Mouse (Mus musculus): ENCODE results near the gene Enpp5. TPM values are rescaled to one million over a fixed set of nuclear protein-coding genes. Genes with fewer than 3 reads are reported as not detected.

Enpp5 gene
- polyA plus RNA-seq, 1 experiment from 2014 or later = 7.0 TPM

DNA sequence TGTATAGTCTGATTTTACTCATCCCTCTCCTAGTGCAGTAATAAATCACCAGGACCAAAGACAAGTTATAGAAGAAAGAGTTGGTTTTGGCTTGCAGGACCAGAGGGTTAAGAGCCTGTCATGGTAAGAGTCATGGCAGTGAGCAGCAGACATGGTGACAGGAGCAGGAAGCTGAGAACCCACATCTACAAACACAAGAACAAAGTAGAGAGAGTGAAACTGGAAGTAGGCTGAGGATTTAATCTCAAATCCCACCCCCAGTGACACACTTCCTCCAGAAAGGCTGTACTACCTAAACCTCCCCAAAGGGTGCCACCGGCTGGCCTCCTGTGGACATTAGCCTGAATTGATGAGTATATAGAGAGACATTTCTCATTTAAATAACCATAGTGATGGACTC lies 17.8 kb upstream of the Enpp5 start:
- ATAC-seq (ENCODE audit: insufficient read depth) = no peak
- Histone ChIP-seq H3K27ac (replicated peaks) (no peak overlapping the region), H3K27me3 (no peaks in the 10 kb centered on the region), H3K4me3 (replicated peaks) (no peak overlapping the region), H3K4me1 (replicated peaks) (peaks cover 4% of the 10 kb centered on the region; the same call in 1 of the 2 replicates), H3K36me3 (replicated peaks) (no peaks in the 10 kb centered on the region), H3K4me2 (no peak overlapping the region), H3K9ac (no peak overlapping the region), H3K9me3 (replicated peaks) (no peaks in the 10 kb centered on the region)
- 68% methylated on average over 1 of the region's 1 CpGs for WGBS (ENCODE audit: insufficient replicate concordance)

DNA sequence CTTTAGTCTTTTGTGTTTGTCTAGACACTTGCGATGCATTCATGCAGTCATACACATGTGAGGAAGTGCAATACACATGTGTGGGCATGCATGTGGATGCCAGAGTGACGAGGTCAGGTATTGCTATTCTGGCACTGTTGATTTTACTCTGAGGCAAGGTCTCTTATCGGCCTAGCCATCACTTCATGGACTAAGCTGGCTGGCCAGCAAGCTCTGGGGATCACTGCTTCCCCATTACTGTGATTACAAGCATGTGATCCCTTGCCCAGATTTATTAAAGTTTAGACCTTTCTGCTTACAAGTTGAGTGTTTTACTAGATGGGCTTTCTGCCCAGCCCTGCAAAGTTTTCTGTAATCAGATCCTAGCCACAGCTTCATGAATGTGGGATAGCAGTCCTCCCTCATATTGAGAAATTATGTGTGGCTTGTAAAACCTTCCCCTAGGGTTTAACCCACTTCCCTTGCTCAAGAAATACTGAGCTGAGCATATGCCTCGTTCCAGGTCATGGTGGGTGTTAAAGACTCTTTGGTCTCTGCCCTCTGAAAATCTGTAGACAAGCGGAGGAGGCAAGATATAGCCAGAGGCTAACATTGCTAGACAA lies 17.2 kb upstream of the Enpp5 start:
- no peaks in the 10 kb centered on the region for H3K27me3 ChIP-seq
- H3K27ac ChIP-seq (replicated peaks) = no peak overlapping the region
- H3K9me3 ChIP-seq (replicated peaks) = no peaks in the 10 kb centered on the region
- H3K4me2 ChIP-seq = no peak overlapping the region
- 52% methylated on average over 5 of the region's 5 CpGs for WGBS (ENCODE audit: insufficient replicate concordance)
- peaks cover 4% of the 10 kb centered on the region; the same call in 1 of the 2 replicates for H3K4me1 ChIP-seq (replicated peaks)
- H3K4me3 ChIP-seq (replicated peaks) = no peak overlapping the region
- H3K9ac ChIP-seq = no peak overlapping the region
- H3K36me3 ChIP-seq (replicated peaks) = no peaks in the 10 kb centered on the region
- no peak for ATAC-seq (ENCODE audit: insufficient read depth)

DNA sequence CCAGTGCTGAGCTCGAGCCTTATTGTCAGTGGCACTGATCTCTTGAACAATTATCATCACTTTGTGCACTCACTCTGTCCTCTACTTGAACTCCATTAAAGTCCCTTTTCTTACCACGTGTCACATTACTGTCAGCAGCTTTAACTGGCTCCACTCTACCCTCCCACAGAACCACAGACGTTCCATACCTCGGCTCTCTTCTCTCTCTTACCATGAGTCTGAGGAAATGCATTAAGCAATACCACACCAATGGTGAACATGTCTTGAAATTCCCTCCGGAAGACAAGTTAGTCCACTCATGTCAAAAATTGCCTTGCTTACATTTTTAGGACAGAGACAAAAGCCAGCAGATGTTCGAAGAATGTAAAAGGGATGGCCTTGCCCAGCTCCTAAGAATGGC lies 9.7 kb upstream of the Enpp5 start:
- H3K4me1 ChIP-seq (replicated peaks) = no peaks in the 10 kb centered on the region
- no peaks in the 10 kb centered on the region for H3K9me3 ChIP-seq (replicated peaks)
- H3K36me3 ChIP-seq (replicated peaks) = no peaks in the 10 kb centered on the region
- no peaks in the 10 kb centered on the region for H3K27me3 ChIP-seq
- no peak overlapping the region for H3K9ac ChIP-seq
- H3K4me3 ChIP-seq (replicated peaks) = no peak overlapping the region
- WGBS (ENCODE audit: insufficient replicate concordance) = 49% methylated on average over 6 of the region's 6 CpGs
- H3K27ac ChIP-seq (replicated peaks) = no peak overlapping the region
- H3K4me2 ChIP-seq = no peak overlapping the region
- ATAC-seq (ENCODE audit: insufficient read depth) = no peak

DNA sequence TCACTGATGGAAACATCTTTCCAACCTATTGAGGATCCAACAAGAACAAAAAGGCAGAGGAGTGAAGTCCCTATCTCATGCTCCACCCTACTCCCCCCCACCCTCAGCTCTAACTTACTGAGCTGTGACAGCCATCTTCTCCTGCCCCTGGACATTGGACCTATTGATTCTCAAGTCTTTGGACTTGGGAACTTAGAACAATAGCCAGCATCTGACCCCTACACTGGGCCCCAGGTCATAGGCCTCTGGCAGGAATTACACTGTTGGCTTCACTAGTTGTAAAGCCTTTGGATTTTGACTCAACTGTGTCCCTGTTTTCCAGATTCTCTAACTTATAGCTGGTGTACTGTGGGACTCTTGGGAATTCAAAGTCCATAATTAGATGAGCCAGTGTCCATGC lies 6.9 kb upstream of the Enpp5 start:
- Histone ChIP-seq H3K4me3 (replicated peaks) (no peak overlapping the region), H3K27me3 (no peaks in the 10 kb centered on the region), H3K4me1 (replicated peaks) (0 out of 2 replicates have a peak, but pooled peaks cover 4% of the 10 kb centered on the region), H3K9me3 (replicated peaks) (no peaks in the 10 kb centered on the region), H3K36me3 (replicated peaks) (no peaks in the 10 kb centered on the region), H3K9ac (no peak overlapping the region), H3K27ac (replicated peaks) (no peak overlapping the region), H3K4me2 (no peak overlapping the region)
- ATAC-seq (ENCODE audit: insufficient read depth) = no peak

DNA sequence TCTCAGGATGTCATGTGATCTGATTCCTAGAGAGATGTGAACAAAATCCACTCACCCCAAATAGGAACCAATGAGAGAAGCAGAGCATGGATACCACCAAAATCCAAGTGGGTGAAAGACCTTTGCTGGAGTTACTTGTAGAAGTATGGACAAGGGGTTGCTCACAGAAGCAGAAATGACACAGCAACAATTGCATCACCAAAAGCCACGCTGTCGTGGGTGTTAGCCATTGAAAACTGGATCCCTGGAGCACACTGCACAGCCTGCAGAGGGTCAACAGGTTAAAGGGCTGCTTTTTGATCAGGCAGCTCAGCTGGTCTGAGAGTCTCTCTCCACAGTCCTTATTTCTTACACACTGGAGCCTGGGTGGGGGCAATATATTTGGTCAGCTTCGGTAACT lies 3.0 kb upstream of the Enpp5 start:
- ATAC-seq (ENCODE audit: insufficient read depth) = no peak
- Histone ChIP-seq H3K4me1 (replicated peaks) (peaks cover 9% of the 10 kb centered on the region; the same call in 1 of the 2 replicates), H3K9ac (no peak overlapping the region), H3K9me3 (replicated peaks) (no peaks in the 10 kb centered on the region), H3K4me2 (no peak overlapping the region; the same call in 1 of the 2 replicates), H3K27ac (replicated peaks) (no peak overlapping the region), H3K27me3 (no peaks in the 10 kb centered on the region), H3K36me3 (replicated peaks) (no peaks in the 10 kb centered on the region), H3K4me3 (replicated peaks) (no peak overlapping the region)
- 56% methylated on average over 3 of the region's 3 CpGs for WGBS (ENCODE audit: insufficient replicate concordance)

DNA sequence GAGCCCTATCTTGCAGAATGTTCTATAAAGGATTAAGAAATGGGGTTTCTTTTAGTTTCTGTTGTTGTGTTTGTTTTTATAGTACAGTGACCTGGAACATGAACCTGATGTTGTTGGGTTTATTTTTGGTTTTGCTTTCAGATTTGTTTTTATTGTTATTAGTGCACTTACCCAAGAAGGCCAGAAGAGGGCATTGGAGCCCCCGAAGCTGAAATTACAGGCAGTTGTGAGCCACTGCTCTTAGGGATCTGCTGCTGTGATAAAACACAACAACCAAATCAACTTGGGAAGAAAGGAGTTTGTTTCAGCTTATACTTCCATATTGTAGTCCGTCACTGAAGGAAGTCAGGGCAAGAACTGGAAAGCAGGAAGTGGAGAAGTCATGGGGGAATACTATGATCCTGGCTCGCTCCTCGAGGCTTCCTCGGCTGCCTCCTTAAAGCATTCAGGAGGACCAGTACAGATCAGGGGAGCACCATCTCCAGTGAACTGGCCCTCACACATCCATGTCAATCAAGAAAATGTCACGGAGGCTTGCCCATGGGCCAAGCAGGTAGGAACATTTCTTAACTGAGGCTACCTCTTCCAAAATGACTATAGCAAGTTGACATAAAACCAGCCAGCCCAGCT lies 2.4 kb upstream of the Enpp5 start:
- no peak for ATAC-seq (ENCODE audit: insufficient read depth)
- H3K4me2 ChIP-seq = no peak overlapping the region; the same call in 1 of the 2 replicates
- WGBS (ENCODE audit: insufficient replicate concordance) = 53% methylated on average over 6 of the region's 6 CpGs

DNA sequence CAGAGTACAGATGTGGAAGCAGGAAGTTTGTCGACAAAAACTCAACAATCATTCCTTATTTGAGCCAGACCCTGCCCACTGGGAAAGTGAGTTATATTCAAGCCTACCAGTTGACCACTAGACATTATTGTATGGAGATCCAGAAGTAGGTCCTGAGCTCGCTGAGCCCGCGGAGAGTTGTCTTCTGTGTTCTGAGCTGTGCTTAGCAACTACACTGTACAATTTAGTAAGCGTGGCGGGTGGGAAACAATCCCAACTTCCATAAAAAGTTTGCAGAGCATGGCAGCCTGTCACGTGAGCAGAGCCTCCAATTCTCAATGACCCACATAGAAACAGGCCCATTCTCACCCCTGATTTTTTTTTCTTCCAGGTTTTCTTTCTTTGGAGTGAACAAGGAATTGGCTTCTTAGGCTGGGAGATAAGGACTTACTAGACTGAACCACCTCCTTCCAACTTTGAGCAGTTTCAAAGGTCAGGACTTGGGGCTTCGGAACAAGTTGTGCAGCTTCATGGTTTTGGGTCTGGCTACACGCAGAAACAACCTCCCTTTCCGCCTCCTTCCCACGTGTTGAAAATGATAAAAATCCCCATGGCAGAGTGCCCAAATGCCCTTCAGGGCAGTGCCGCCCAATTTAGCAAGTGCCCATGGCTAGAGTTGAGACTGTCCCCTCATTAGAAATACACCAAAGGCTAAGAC lies 1.3 kb upstream of the Enpp5 start:
- no peak overlapping the region for H3K27ac ChIP-seq (replicated peaks)
- ATAC-seq (ENCODE audit: insufficient read depth) = no peak
- no peak overlapping the region for H3K4me3 ChIP-seq (replicated peaks)
- no peaks in the 10 kb centered on the region for H3K36me3 ChIP-seq (replicated peaks)
- H3K4me1 ChIP-seq (replicated peaks) = peaks cover 9% of the 10 kb centered on the region; the same call in 1 of the 2 replicates
- H3K9me3 ChIP-seq (replicated peaks) = no peaks in the 10 kb centered on the region
- H3K9ac ChIP-seq = no peak overlapping the region
- no peaks in the 10 kb centered on the region for H3K27me3 ChIP-seq
- H3K4me2 ChIP-seq = no peak overlapping the region
- 62% methylated on average over 12 of the region's 12 CpGs for WGBS (ENCODE audit: insufficient replicate concordance)

More for the DNA sequence above, 2.4 kb upstream of the Enpp5 start:
- H3K9me3 ChIP-seq (replicated peaks) = no peaks in the 10 kb centered on the region
- no peak overlapping the region for H3K27ac ChIP-seq (replicated peaks)
- H3K36me3 ChIP-seq (replicated peaks) = no peaks in the 10 kb centered on the region
- H3K9ac ChIP-seq = no peak overlapping the region
- no peak overlapping the region for H3K4me3 ChIP-seq (replicated peaks)
- peaks cover 9% of the 10 kb centered on the region; the same call in 1 of the 2 replicates for H3K4me1 ChIP-seq (replicated peaks)
- no peaks in the 10 kb centered on the region for H3K27me3 ChIP-seq

DNA sequence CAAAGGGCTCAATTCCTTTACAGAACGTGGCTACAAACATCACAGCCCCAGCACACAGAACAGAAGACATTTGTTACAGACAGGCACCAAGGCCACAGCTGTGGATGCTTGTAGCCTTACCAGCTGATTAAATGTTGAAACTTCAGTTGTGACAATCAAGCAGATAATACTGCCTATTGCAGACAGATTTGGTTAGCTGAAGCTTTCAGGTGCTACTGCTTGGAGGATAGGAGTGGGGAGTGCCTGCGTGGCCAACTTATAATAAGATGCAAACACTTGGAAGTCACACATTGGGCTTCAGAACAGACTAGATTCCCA lies 811 bp upstream of the Enpp5 start:
- Histone ChIP-seq H3K9ac (no peak overlapping the region), H3K27ac (replicated peaks) (no peak overlapping the region), H3K27me3 (no peaks in the 10 kb centered on the region), H3K4me1 (replicated peaks) (peaks cover 9% of the 10 kb centered on the region; the same call in 1 of the 2 replicates), H3K36me3 (replicated peaks) (no peaks in the 10 kb centered on the region), H3K9me3 (replicated peaks) (no peaks in the 10 kb centered on the region), H3K4me2 (no peak overlapping the region), H3K4me3 (replicated peaks) (no peak overlapping the region)
- 43% methylated on average over 2 of the region's 2 CpGs for WGBS (ENCODE audit: insufficient replicate concordance)
- ATAC-seq (ENCODE audit: insufficient read depth) = no peak

DNA sequence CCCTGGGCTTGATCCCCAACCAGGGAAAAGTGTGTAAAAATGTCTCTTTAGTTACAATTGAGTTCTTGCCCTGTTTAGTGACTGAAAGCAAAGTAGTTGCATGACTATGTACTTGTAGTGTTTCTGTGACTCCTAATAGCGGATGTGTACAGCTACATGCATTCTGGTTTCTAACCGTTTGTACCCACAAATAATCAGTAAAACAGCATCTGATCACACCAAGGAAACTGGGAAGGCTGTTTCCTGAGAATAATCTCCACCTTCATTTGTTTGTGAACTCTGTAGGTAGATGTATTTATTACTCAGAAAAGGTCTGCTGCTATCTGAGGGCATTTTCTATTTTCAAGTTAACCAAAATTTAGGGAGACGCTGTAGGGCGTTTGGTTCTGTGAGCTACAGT lies 4.5 kb downstream of the Enpp5 start:
- 58% methylated on average over 4 of the region's 4 CpGs for WGBS (ENCODE audit: insufficient replicate concordance)
- Histone ChIP-seq H3K9ac (no peak overlapping the region), H3K4me2 (no peak overlapping the region), H3K4me3 (replicated peaks) (no peak overlapping the region), H3K4me1 (replicated peaks) (peaks cover 6% of the 10 kb centered on the region; the same call in 1 of the 2 replicates), H3K27ac (replicated peaks) (no peak overlapping the region), H3K9me3 (replicated peaks) (no peaks in the 10 kb centered on the region), H3K27me3 (no peaks in the 10 kb centered on the region), H3K36me3 (replicated peaks) (no peaks in the 10 kb centered on the region)
- no peak for ATAC-seq (ENCODE audit: insufficient read depth)

DNA sequence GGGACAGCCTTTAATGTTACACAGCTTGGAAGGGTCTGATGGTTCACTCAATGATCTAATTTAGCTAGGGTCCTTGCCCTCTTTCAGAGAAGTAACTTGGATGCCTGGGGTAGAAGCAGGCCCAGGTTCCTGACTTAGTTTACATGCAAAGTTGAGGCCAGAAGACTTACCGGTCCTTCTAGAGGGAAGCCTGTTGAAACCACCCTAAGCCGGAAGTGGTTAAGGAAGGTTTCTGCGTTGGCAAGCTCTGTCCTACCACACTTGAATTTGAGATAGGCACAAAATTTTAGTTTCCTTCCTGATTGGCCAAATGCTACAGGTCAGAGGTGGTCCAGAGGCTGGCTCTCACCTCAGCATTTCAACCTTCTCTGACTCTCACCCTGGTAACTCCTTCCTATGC lies 9.6 kb downstream of the Enpp5 start:
- Histone ChIP-seq H3K4me1 (replicated peaks) (no peaks in the 10 kb centered on the region), H3K4me3 (replicated peaks) (no peak overlapping the region), H3K27ac (replicated peaks) (no peak overlapping the region), H3K9ac (no peak overlapping the region), H3K9me3 (replicated peaks) (no peaks in the 10 kb centered on the region), H3K36me3 (replicated peaks) (no peaks in the 10 kb centered on the region), H3K4me2 (no peak overlapping the region), H3K27me3 (no peaks in the 10 kb centered on the region)
- no peak for ATAC-seq (ENCODE audit: insufficient read depth)
- 59% methylated on average over 3 of the region's 3 CpGs for WGBS (ENCODE audit: insufficient replicate concordance)

DNA sequence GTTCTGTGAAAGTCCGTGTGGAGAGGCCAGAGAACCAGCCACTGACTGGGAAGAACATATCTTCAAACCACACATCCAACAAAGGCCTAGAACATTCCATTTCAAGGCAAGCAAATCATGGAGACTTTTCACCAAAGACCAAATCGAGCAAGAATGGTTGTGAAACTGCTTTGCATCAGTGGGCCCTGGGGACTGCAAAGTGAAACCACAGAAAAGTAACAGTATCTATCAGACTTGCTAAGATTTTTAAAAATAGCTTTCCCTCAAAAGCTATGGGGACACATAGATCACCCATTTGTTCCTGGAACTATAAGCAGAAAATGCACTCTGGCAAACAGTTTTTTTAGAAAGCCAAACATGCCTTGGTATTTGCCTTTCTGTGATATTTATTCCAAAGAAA lies 12.3 kb downstream of the Enpp5 start:
- ATAC-seq (ENCODE audit: insufficient read depth) = no peak
- no peak overlapping the region for H3K9ac ChIP-seq
- H3K27ac ChIP-seq (replicated peaks) = no peak overlapping the region
- H3K27me3 ChIP-seq = no peaks in the 10 kb centered on the region
- WGBS (ENCODE audit: insufficient replicate concordance) = 42% methylated on average over 2 of the region's 2 CpGs
- no peak overlapping the region for H3K4me3 ChIP-seq (replicated peaks)
- no peaks in the 10 kb centered on the region for H3K36me3 ChIP-seq (replicated peaks)
- no peaks in the 10 kb centered on the region for H3K4me1 ChIP-seq (replicated peaks)
- H3K9me3 ChIP-seq (replicated peaks) = no peaks in the 10 kb centered on the region
- no peak overlapping the region for H3K4me2 ChIP-seq

Measured in liver, embryonic 15.5 days (tissue).